Mouse (Mus musculus): Measurements from ENCODE around the gene Spred1. TPM values are rescaled to one million over a fixed set of nuclear protein-coding genes. Genes with fewer than 3 reads are reported as not detected.

The Spred1 gene
- polyA plus RNA-seq, 1 experiment from 2014 or later = 15.1 TPM

DNA sequence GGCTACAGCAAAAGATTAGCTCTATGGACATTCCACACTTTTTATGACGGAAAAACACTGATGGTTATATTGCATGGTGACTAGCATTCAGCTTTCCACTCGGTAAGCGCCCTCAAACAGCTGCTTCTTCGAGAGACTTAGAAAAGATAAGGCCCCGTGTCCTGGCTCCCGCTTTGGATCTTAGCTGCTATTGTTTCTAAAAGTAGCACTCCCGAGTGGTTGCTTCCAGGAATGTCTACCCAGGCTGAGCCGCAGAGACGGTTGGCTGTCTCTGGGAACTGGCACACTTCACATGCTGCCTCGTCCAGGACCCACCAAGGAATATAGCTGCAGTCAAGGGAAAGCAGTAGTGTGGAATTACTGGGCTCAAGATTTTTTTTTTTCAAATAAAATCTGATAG, 21.9 kb upstream of the Spred1 start:
- 45% methylated on average over 10 of the region's 10 CpGs for WGBS
- H3K9me3 ChIP-seq = no peaks in the 10 kb centered on the region
- ATAC-seq (ENCODE audit: insufficient read depth, low FRiP score, low read depth) = no peak; the same call in 1 of the 2 replicates
- H3K4me1 ChIP-seq = no peaks in the 10 kb centered on the region
- H3K27ac ChIP-seq = no peak overlapping the region
- H3K9ac ChIP-seq = no peak overlapping the region
- no peak overlapping the region for H3K4me3 ChIP-seq (replicated peaks)
- no peaks in the 10 kb centered on the region for H3K36me3 ChIP-seq
- no peaks in the 10 kb centered on the region for H3K27me3 ChIP-seq (replicated peaks)
- H3K4me2 ChIP-seq = no peak overlapping the region

DNA sequence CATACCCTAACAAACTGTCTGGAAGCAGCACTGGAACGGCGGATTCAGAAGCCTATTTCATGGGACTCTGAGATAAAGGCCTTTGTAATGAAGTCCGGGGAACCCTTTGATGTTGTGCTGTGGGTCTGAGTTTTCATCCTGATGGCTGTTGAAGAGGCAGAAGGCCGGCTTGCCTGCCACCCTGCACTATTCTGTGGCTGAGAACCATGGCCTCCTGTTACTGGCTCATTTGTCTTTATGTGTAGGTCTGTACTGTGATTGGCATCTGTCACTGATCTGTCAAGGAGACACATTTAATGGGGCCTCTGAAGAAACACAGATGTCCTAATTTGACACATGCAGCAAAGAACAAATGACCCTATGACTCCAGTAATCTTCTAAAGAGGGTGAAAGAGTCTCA, 17.7 kb upstream of the Spred1 start:
- ATAC-seq (ENCODE audit: insufficient read depth, low FRiP score, low read depth) = no peak

DNA sequence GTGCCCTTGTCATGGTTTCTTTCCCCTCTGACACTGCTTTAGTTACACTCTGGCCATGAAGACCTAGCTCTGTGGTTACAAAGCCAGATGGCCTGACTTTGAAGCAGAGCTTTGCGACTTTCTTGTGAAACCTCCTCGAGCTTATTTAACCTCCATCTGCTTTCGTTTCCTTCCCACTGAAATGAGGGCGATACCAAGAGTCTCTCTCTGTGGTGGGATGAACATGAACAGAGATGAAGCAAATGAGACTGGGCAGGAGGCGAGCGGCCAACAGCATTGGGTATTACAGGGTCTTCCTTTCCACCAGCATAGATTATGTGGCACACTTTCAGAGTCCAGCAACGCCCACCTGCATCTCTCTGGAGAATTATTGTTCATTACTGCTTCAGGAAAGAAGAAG, 15.8 kb upstream of the Spred1 start:
- 81% methylated on average over 7 of the region's 7 CpGs for WGBS
- Histone ChIP-seq H3K4me1 (no peaks in the 10 kb centered on the region), H3K27me3 (replicated peaks) (no peaks in the 10 kb centered on the region)

More for the DNA sequence above, 17.7 kb upstream of the Spred1 start:
- Histone ChIP-seq H3K9me3 (no peaks in the 10 kb centered on the region), H3K27ac (no peak overlapping the region), H3K4me2 (no peak overlapping the region), H3K4me3 (replicated peaks) (no peak overlapping the region), H3K27me3 (replicated peaks) (no peaks in the 10 kb centered on the region), H3K9ac (no peak overlapping the region), H3K36me3 (no peaks in the 10 kb centered on the region), H3K4me1 (no peaks in the 10 kb centered on the region)
- WGBS = 34% methylated on average over 4 of the region's 4 CpGs

DNA sequence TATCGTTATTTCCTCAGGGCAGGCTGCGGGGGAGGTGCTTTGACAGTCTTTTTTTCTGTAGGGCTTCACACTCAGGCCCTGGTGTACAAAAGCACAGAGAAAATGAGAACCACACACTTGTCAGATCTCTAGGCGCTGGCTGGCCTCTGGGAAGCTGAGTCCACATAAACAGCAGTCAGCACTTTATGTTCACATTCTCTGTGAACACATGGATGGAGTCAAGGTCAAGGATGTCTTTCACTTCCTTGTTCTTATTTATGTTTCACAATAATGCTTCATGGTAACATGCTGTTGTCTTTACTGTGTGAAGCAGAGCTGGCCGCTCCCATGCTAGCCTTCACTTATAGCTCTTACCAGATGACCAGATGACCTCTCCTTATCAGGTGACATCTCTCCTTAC, 13.1 kb upstream of the Spred1 start:
- no peak overlapping the region for H3K4me2 ChIP-seq
- no peak overlapping the region for H3K9ac ChIP-seq
- WGBS = 50% methylated on average over 4 of the region's 4 CpGs
- no peaks in the 10 kb centered on the region for H3K27me3 ChIP-seq (replicated peaks)
- no peak overlapping the region for H3K27ac ChIP-seq
- no peak for ATAC-seq (ENCODE audit: insufficient read depth, low FRiP score, low read depth)
- H3K9me3 ChIP-seq = no peaks in the 10 kb centered on the region
- H3K4me1 ChIP-seq = no peaks in the 10 kb centered on the region
- H3K4me3 ChIP-seq (replicated peaks) = no peak overlapping the region
- H3K36me3 ChIP-seq = no peaks in the 10 kb centered on the region

More for the DNA sequence above, 15.8 kb upstream of the Spred1 start:
- H3K9ac ChIP-seq = no peak overlapping the region
- no peak overlapping the region for H3K27ac ChIP-seq
- no peak overlapping the region for H3K4me2 ChIP-seq
- H3K4me3 ChIP-seq (replicated peaks) = no peak overlapping the region
- no peaks in the 10 kb centered on the region for H3K36me3 ChIP-seq
- ATAC-seq (ENCODE audit: insufficient read depth, low FRiP score, low read depth) = no peak
- H3K9me3 ChIP-seq = no peaks in the 10 kb centered on the region

DNA sequence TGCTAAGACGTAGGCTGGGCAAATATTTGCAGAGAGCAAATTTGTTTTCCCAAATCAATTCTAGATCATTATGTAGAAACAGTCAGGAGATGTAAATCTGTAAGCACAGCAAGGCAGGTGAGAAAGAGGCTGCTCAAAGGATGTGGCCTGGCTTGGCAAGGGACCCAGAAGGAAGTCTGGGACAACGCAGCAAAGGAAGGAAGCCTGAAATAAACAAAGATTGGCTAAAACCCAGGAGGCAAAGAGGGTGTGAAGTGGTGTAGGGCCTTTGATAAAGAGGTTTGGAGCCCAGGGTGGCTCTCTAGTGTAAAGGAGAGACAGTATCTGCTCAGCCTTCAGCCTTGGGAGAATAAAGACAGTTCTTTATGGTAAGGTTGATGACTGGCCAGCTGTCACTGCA, 11.9 kb upstream of the Spred1 start:
- Histone ChIP-seq H3K36me3 (no peaks in the 10 kb centered on the region), H3K4me3 (replicated peaks) (no peak overlapping the region), H3K9ac (no peak overlapping the region), H3K27me3 (replicated peaks) (no peaks in the 10 kb centered on the region), H3K4me2 (no peak overlapping the region), H3K27ac (no peak overlapping the region), H3K9me3 (no peaks in the 10 kb centered on the region), H3K4me1 (no peaks in the 10 kb centered on the region)
- no peak for ATAC-seq (ENCODE audit: insufficient read depth, low FRiP score, low read depth)
- 35% methylated on average over 2 of the region's 2 CpGs for WGBS

DNA sequence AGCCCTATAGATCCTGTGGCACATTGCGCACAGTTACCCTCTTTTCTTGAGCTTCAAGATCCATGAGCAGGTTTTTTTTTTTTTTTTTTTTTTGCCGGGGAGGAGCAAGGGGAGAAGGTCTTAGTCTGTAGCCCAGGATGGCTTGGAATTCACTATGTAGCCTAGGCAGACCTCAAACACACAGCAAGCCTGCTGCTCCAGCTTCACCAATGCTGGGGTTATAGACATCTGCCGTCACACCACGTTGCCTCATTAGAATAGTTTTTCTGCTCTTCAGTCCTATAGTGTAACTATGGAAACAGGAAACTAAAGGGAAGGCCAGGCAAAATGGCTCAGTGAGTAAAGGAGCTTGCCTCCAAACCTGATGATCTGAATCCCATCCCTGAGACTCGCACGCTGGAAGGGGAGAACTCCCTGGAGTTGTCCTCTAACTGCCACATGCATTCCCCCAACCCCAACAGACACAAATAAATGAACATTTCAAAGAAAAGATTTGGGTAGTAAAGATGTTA, 10.8 kb upstream of the Spred1 start:
- H3K27ac ChIP-seq = no peak overlapping the region
- no peak overlapping the region for H3K4me3 ChIP-seq (replicated peaks)
- H3K27me3 ChIP-seq (replicated peaks) = no peaks in the 10 kb centered on the region
- no peaks in the 10 kb centered on the region for H3K36me3 ChIP-seq
- H3K9ac ChIP-seq = no peak overlapping the region
- H3K4me1 ChIP-seq = no peaks in the 10 kb centered on the region
- no peaks in the 10 kb centered on the region for H3K9me3 ChIP-seq
- no peak overlapping the region for H3K4me2 ChIP-seq
- WGBS = 88% methylated on average over 6 of the region's 6 CpGs
- no peak for ATAC-seq (ENCODE audit: insufficient read depth, low FRiP score, low read depth)

DNA sequence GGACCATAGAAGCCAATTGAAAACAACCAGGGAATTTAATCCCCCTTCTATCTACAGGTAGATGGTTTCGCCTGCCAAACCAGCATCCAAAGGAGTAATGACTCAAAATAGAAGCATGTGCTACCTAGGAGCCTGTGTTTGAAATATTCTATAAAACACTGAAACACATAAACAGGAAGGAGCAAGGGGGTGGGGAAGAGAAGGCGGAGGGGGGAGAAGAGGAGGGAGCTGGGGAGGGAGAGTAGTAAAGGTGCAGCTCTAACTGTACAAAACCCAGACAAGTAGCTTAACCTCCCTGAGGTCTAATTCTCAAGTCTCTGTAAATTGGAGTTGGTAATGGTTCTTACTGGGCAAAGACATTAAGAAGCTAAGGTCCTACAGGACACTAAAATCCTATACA, 7.9 kb upstream of the Spred1 start:
- WGBS = 78% methylated on average over 2 of the region's 2 CpGs
- Histone ChIP-seq H3K36me3 (no peaks in the 10 kb centered on the region), H3K9me3 (no peaks in the 10 kb centered on the region), H3K4me3 (replicated peaks) (no peak overlapping the region), H3K27me3 (replicated peaks) (no peaks in the 10 kb centered on the region), H3K4me1 (no peaks in the 10 kb centered on the region), H3K9ac (no peak overlapping the region), H3K27ac (no peak overlapping the region), H3K4me2 (no peak overlapping the region)
- no peak for ATAC-seq (ENCODE audit: insufficient read depth, low FRiP score, low read depth)

DNA sequence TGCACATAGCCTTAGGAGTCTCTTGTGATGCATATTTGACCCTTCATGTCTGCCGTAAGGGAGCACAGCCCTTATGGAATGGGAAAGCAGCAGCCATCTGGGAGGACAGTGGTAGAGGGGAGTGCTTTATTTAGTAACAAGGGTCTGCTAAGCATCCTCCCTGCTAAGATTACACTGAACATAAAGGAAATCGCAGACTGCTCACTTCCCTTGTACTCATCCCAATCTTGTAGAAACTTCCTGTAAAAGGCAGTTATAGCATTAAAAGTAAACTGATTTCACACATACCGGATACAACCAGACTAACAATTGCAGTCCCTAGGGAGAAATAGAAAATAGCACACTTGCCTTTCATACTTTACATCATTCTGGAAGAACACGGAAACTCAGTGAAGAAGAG, 7.4 kb upstream of the Spred1 start:
- H3K27ac ChIP-seq = no peak overlapping the region
- no peak overlapping the region for H3K4me2 ChIP-seq
- no peak overlapping the region for H3K9ac ChIP-seq

DNA sequence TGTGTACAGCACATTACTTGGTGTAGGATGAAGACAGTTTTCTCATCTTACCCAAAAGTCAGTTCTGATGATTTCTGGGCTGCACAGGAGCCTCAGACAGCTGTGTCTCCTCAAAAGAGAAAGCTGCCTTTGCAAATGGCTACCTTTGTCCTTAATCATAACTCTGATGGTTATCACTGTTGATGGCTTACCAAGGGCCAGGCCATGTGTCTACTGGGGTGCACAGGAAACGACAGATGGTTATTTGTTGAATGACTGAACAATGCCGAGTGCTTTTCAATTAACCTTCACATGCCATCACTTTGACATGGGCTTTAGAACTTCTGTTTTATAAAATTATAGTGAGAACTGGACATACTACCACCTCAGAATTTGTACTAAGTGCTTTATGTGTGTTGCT, 2.7 kb upstream of the Spred1 start:
- H3K4me3 ChIP-seq (replicated peaks) = no peak overlapping the region
- H3K4me2 ChIP-seq = no peak overlapping the region
- H3K27me3 ChIP-seq (replicated peaks) = no peaks in the 10 kb centered on the region
- H3K4me1 ChIP-seq = peaks cover 6% of the 10 kb centered on the region; the same call in 1 of the 2 replicates
- no peaks in the 10 kb centered on the region for H3K36me3 ChIP-seq
- no peak overlapping the region for H3K9ac ChIP-seq
- WGBS = 59% methylated on average over 2 of the region's 2 CpGs
- H3K9me3 ChIP-seq = no peaks in the 10 kb centered on the region
- no peak overlapping the region for H3K27ac ChIP-seq
- ATAC-seq (ENCODE audit: insufficient read depth, low FRiP score, low read depth) = no peak

More for the DNA sequence above, 7.4 kb upstream of the Spred1 start:
- WGBS = 45% methylated on average over 4 of the region's 4 CpGs
- Histone ChIP-seq H3K36me3 (no peaks in the 10 kb centered on the region), H3K9me3 (no peaks in the 10 kb centered on the region), H3K4me1 (no peaks in the 10 kb centered on the region), H3K4me3 (replicated peaks) (no peak overlapping the region), H3K27me3 (replicated peaks) (no peaks in the 10 kb centered on the region)
- ATAC-seq (ENCODE audit: insufficient read depth, low FRiP score, low read depth) = no peak; the same call in 1 of the 2 replicates

DNA sequence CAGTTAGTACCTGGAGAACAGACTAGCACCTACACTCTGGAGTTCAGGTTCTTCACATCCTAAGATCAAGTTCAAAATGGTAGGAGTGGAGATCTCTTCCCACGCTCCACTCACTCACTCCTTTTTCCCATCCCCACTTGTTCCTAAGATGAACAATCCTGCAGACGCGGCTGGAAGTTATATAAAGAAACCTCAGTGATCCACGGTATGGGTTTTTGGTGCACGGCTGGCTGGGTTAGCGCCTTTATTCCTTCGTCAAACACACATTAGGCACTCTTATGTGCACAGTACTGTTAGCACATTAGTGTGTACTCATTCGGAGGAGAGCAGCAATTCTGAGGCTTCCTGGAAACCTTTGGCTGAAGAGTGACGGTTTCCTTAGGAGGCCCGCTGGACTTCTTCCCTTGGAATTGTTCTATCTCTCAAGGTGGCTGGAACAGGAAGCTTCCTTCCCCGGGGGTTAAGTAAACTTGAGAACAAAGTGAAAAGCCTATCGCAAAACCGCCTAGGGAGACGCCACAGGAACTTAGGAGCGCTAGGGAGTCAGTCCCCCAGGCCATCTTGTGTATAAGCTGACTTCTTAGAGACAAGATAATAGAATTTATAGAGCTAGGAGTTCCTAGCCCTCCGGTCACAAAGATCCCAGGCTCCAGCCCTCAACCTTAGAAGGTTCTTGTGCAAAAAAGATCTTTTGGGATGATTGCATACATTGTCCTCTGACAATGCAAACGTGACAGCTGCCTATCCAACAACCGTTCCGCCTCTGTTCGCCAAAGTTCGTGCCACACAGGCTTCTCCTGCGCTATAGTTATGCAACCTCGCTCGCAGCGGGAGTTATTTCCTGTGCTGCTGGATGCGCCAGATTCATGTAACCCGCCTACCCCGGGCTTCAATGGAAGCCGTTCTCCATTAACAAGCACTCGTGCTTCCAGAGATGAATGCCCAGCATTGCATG, 1.6 kb upstream of the Spred1 start:
- H3K27me3 ChIP-seq (replicated peaks) = no peaks in the 10 kb centered on the region
- H3K36me3 ChIP-seq = no peaks in the 10 kb centered on the region
- H3K27ac ChIP-seq = peak overlapping the region; percentile 99
- peak overlapping the region; percentile 74 for H3K4me2 ChIP-seq
- peaks cover 6% of the 10 kb centered on the region; the same call in 1 of the 2 replicates for H3K4me1 ChIP-seq
- H3K4me3 ChIP-seq (replicated peaks) = peak overlapping the region; percentile 94
- peak; percentile 29; the same call in 1 of the 2 replicates for ATAC-seq (ENCODE audit: insufficient read depth, low FRiP score, low read depth)
- no peaks in the 10 kb centered on the region for H3K9me3 ChIP-seq
- 9% methylated on average over 30 of the region's 30 CpGs for WGBS
- H3K9ac ChIP-seq = peak overlapping the region; percentile 65

DNA sequence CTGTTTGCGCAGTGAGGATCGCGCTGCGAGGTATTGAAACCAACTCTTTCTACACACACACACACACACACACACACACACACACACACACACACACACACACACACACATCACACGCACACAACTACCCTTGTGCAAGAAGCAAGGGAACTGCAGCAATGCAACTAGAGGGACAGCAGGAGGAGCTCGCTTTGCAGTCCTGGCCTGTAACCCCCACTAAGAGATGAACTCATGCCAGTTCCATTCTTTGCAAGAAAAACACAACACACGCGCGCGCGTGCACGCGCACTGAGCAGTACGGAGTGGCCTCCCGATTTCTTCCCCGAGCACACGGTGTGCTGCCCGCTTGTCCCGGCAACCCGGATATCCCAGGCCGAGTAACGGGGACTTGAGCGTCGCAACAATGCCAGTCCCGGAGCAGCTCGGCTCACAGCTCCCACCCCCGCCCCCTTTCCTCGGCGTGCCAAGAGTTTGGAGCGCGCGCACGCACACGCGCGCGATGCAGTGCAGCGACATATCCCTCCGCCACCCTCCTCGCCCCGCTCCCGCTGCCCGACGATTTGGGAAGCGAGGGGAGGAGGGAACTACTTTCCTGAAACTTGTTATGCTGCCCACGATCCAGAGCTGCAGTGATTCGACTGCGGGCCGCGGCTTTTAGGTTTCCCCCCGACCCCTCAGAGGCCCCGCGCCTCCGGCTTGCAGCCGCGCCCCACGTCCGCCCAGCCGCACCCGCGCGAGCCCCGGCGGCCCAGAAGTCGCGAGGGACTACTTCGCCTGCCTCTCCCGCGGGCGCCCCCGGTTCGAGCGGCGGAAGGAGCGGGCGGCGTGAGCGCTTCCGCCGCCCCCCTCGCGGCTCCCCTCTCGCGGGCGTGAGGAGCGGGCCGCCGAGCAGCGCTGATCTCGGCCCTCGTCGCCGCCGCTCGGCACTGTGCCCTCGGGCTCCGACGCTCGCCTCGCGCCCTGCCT, 645 bp upstream of the Spred1 start:
- Histone ChIP-seq H3K4me3 (replicated peaks) (peak overlapping the region; percentile 94), H3K4me2 (peak overlapping the region; percentile 74), H3K9me3 (no peaks in the 10 kb centered on the region), H3K27ac (peak overlapping the region; percentile 99), H3K9ac (peak overlapping the region; percentile 93), H3K27me3 (replicated peaks) (no peaks in the 10 kb centered on the region), H3K36me3 (no peaks in the 10 kb centered on the region), H3K4me1 (peaks cover 6% of the 10 kb centered on the region; the same call in 1 of the 2 replicates)
- ATAC-seq (ENCODE audit: insufficient read depth, low FRiP score, low read depth) = peak; percentile 70
- WGBS = under 1% methylated on average over 76 of the region's 101 CpGs

All from stomach, embryonic 15.5 days (tissue).